Comparison of ENCODE assay signal across 9 mouse cellular contexts in the genomic region with DNA sequence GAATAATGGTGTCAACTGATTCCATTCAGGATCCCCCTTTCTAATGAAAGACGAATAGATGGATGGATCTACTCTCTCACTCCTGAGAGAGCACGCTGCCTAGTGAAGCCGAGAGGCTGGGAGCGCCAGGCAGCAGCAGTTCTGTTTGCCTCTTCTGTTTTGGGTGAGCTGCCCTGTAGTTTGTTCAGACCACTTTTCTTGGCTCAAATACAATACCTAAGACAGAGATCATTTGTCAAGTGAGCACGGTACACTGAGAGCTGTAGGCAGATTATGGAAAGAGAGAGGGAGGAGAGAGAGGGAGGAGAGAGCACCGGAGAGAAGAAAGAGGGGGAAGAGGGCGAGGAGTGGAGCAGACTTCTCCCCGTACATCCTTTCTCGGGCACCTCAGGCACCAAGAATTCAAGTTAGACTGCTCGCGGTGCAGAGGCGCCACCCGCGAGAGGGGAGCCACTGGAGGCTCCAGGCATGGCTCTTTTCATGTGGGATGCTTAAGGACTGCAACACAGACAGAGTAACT.
DNase-seq lines count a peak whose midpoint lies in the region; ATAC-seq and TF ChIP-seq lines count a peak whose summit lies in the region.
"Had no signal": no experiment of that assay in that cellular context is flagged by ENCODE, and none has a peak within 500 bp of the region (broad histone marks: within the 10 kb centered on the region; RNA-seq: fewer than 3 reads in every experiment).

No protein-coding gene starts in this region.

- no peak for TF ChIP-seq CTCF in cerebellum, adult 2 months (IDR thresholded peaks at IDR 0.05; ENCODE audit: borderline replicate concordance, insufficient read depth, low read depth, low read length)
- no peak for TF ChIP-seq CTCF in olfactory bulb, adult 2 months (IDR thresholded peaks at IDR 0.05; ENCODE audit: insufficient read depth, low read depth, low read length)

- H3K9ac ChIP-seq in lung, embryonic 16.5 days (ENCODE audit: low read length) = peak overlapping the region; percentile 23
- H3K9ac ChIP-seq in limb, embryonic 11.5 days (ENCODE audit: low read length) = peak overlapping the region; percentile 51

- intact Hi-C loops in gastrocnemius, postnatal 14 days (cut with DNase I; ENCODE audit: low total_unique reads) = no loop called here

- H3K4me3 ChIP-seq in cerebellum, adult 2 months (replicated peaks; ENCODE audit: insufficient read depth, low read depth, low read length) = peak overlapping the region; percentile 43
- peak overlapping the region; percentile 49 for H3K4me3 ChIP-seq in lung, embryonic 16.5 days (ENCODE audit: low read length)
- peak overlapping the region; percentile 26 for H3K4me3 ChIP-seq in limb, embryonic 11.5 days (ENCODE audit: low read depth, low read length)
- H3K4me3 ChIP-seq in olfactory bulb, adult 2 months (ENCODE audit: insufficient read depth, low read depth, low read length) = peak overlapping the region; percentile 48
- H3K4me3 ChIP-seq: myocyte had no signal

- peak; percentile 23; the same call in 1 of the 2 replicates for ATAC-seq in lung, embryonic 16.5 days (ENCODE audit: low read depth)
- ATAC-seq in limb, embryonic 11.5 days (ENCODE audit: insufficient number of reproducible peaks, low FRiP score, low TSS enrichment, low read depth) = no peak

- H3K4me1 ChIP-seq in cerebellum, adult 2 months (ENCODE audit: control insufficient read depth, insufficient read depth, low read length) = no peaks in the 10 kb centered on the region; the same call in none of the 2 replicates
- H3K4me1 ChIP-seq in lung, embryonic 16.5 days (replicated peaks; ENCODE audit: control insufficient read depth, insufficient read depth, low read length) = 0 out of 2 replicates have a peak, but pooled peaks cover 2% of the 10 kb centered on the region
- H3K4me1 ChIP-seq in limb, embryonic 11.5 days (ENCODE audit: control insufficient read depth, insufficient read depth, low read length) = no peaks in the 10 kb centered on the region
- peaks cover 10% of the 10 kb centered on the region for H3K4me1 ChIP-seq in olfactory bulb, adult 2 months (ENCODE audit: control insufficient read depth, insufficient read depth, low read length)

- H3K27me3 ChIP-seq in cerebellum, adult 2 months (ENCODE audit: control insufficient read depth, insufficient read depth, low read length) = no peaks in the 10 kb centered on the region; the same call in 1 of the 2 replicates
- no peaks in the 10 kb centered on the region; the same call in 1 of the 2 replicates for H3K27me3 ChIP-seq in lung, embryonic 16.5 days (ENCODE audit: control insufficient read depth, insufficient read depth, low read depth, low read length)
- H3K27me3 ChIP-seq in limb, embryonic 11.5 days (ENCODE audit: control insufficient read depth, insufficient read depth, low read length) = no peaks in the 10 kb centered on the region

- no peak for TF ChIP-seq POLR2A in cerebellum, adult 2 months (IDR thresholded peaks at IDR 0.05; ENCODE audit: borderline replicate concordance, insufficient read depth, low read length)
- TF ChIP-seq POLR2A in olfactory bulb, adult 2 months (IDR thresholded peaks at IDR 0.05; ENCODE audit: insufficient read depth, low read depth, low read length) = no peak

- H3K4me2 ChIP-seq in lung, embryonic 16.5 days (ENCODE audit: low read depth, low read length) = peak overlapping the region; percentile 81
- peak overlapping the region; percentile 57 for H3K4me2 ChIP-seq in limb, embryonic 11.5 days (ENCODE audit: low read depth, severe bottlenecking)

- no peaks in the 10 kb centered on the region for H3K36me3 ChIP-seq in lung, embryonic 16.5 days (ENCODE audit: control insufficient read depth, insufficient read depth, low read length)
- no peaks in the 10 kb centered on the region for H3K36me3 ChIP-seq in limb, embryonic 11.5 days (ENCODE audit: control insufficient read depth, insufficient read depth, low read length)

- H3K9me3 ChIP-seq in lung, embryonic 16.5 days (ENCODE audit: control insufficient read depth, low read length) = no peaks in the 10 kb centered on the region
- H3K9me3 ChIP-seq in limb, embryonic 11.5 days (ENCODE audit: control insufficient read depth, low read length) = no peaks in the 10 kb centered on the region

- H3K27ac ChIP-seq in cerebellum, adult 2 months (ENCODE audit: insufficient read depth, low read length) = no peak overlapping the region
- H3K27ac ChIP-seq in lung, embryonic 16.5 days (ENCODE audit: low read length) = no peak overlapping the region
- H3K27ac ChIP-seq in limb, embryonic 11.5 days (replicated peaks; ENCODE audit: low read depth, low read length) = no peak overlapping the region
- peak overlapping the region; percentile 73 for H3K27ac ChIP-seq in olfactory bulb, adult 2 months (ENCODE audit: insufficient read depth, low read depth, low read length)

- peak; percentile 9 to 11 for DNase-seq in cerebellum, adult 2 months
- DNase-seq in cerebellum, postnatal 14 days = no peak
- no peak for DNase-seq in lung, adult 18-20 months
- DNase-seq in limb, embryonic 11.5 days (ENCODE audit: low spot score) = peak; percentile 52
- DNase-seq in thymus, postnatal 10 days (ENCODE audit: low spot score in 2 of 2) = no peak
- DNase-seq in gastrocnemius, postnatal 14 days = no peak

- 6% methylated on average over 14 of the region's 14 CpGs for WGBS in cerebellum, adult 2 months
- WGBS in lung, embryonic 16.5 days = 3% methylated on average over 14 of the region's 14 CpGs
- 6% methylated on average over 14 of the region's 14 CpGs for WGBS in limb, embryonic 11.5 days
- 10% methylated on average over 14 of the region's 14 CpGs for WGBS in olfactory bulb, adult 2 months

Comparison
In these comparisons a context has a peak if more than half of its experiments do, and no peak if none do; other contexts are left out.
1. DNase-seq: peak in cerebellum, adult 2 months (2 of 2) and limb, embryonic 11.5 days (single experiment); none in cerebellum, postnatal 14 days (0 of 2), lung, adult 18-20 months (0 of 2), thymus, postnatal 10 days (0 of 2) and gastrocnemius, postnatal 14 days (single experiment).
2. Peak in every context shown above with its lines, with median percentiles within 50 percentile points of each other: H3K4me3 ChIP-seq.